Comparison of ENCODE assay signal across 8 mouse cellular contexts in the genomic region with DNA sequence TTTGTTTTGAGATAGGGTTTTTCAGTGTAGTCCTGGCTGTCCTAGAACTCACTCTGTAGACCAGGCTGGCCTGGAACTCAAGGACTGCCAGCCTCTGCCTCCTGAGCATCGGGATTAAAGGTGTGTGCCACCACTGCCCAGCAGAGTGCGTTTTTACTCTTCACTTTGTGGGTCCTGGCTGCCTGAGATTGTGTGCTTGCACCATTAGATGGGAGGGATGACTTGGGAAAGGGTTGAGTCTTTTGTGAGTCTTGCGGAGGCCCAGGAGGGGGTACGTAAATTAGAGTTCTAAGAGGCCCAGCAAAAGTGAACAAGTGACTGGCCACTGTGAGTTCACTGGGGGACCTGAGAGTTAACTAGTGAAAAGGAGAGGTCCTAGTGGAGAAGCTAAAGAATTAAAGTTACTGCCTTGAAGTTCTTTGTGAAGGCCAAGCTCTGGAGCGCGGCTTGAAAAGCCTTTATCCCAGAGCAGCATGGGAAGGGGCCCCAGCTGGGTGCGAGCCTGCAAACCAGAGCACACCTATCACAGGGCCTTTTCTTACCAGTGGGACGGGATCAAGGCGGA. TPM values are rescaled to one million over a fixed set of nuclear protein-coding genes. Genes with fewer than 3 reads are reported as not detected.
DNase-seq lines count a peak whose midpoint lies in the region; ATAC-seq and TF ChIP-seq lines count a peak whose summit lies in the region.

No protein-coding gene starts in this region.

- H3K36me3 ChIP-seq in testis, adult 2 months (ENCODE audit: control insufficient read depth, insufficient read depth, low read length), result peaks cover 9% of the 10 kb centered on the region
- no peaks in the 10 kb centered on the region for H3K36me3 ChIP-seq in intestine, embryonic 16.5 days (ENCODE audit: control insufficient read depth, insufficient read depth, low read length)
- H3K36me3 ChIP-seq in neural tube, embryonic 12.5 days, result peaks cover 8% of the 10 kb centered on the region; the same call in 1 of the 2 replicates

- peak overlapping the region; percentile 96 for H3K4me3 ChIP-seq in testis, adult 2 months (ENCODE audit: control insufficient read depth, low read depth, low read length)
- peak overlapping the region; percentile 81 for H3K4me3 ChIP-seq in intestine, embryonic 16.5 days (ENCODE audit: low read length)
- peak overlapping the region; percentile 83 for H3K4me3 ChIP-seq in neural tube, embryonic 12.5 days

- no peak for TF ChIP-seq CTCF in testis, adult 2 months (IDR thresholded peaks at IDR 0.05; ENCODE audit: control insufficient read depth, insufficient read depth, insufficient replicate concordance, low read depth, low read length)

- H3K9ac ChIP-seq in intestine, embryonic 16.5 days (ENCODE audit: low read depth, low read length), result peak overlapping the region; percentile 74
- H3K9ac ChIP-seq in neural tube, embryonic 12.5 days, result peak overlapping the region; percentile 64

- DNase-seq in embryo, embryonic 11 days, result peak; percentile 86
- DNase-seq in embryo, embryonic 10.5 days (ENCODE audit: low spot score), result no peak
- DNase-seq in testis, postnatal 10 days (ENCODE audit: low spot score), result no peak
- no peak for DNase-seq in gastrocnemius, adult 18-20 months (ENCODE audit: low spot score)
- DNase-seq in kidney, postnatal 25 days, result no peak

- no peaks in the 10 kb centered on the region for H3K9me3 ChIP-seq in intestine, embryonic 16.5 days (ENCODE audit: control insufficient read depth, low read length)
- no peaks in the 10 kb centered on the region for H3K9me3 ChIP-seq in neural tube, embryonic 12.5 days

- 5% methylated on average over 9 of the region's 9 CpGs for WGBS in intestine, embryonic 16.5 days
- 6% methylated on average over 9 of the region's 9 CpGs for WGBS in neural tube, embryonic 12.5 days

- H3K27me3 ChIP-seq in testis, adult 2 months (ENCODE audit: control insufficient read depth, insufficient read depth, low read length), result no peaks in the 10 kb centered on the region
- no peaks in the 10 kb centered on the region for H3K27me3 ChIP-seq in intestine, embryonic 16.5 days (replicated peaks; ENCODE audit: control insufficient read depth, insufficient read depth, low read length)
- H3K27me3 ChIP-seq in neural tube, embryonic 12.5 days (replicated peaks), result no peaks in the 10 kb centered on the region

- peak overlapping the region; percentile 99 for H3K27ac ChIP-seq in testis, adult 2 months (ENCODE audit: control insufficient read depth, insufficient read depth, low read depth, low read length)
- peak overlapping the region; percentile 95 for H3K27ac ChIP-seq in intestine, embryonic 16.5 days (ENCODE audit: low read length)
- H3K27ac ChIP-seq in neural tube, embryonic 12.5 days, result peak overlapping the region; percentile 85

- no peak for TF ChIP-seq POLR2A in testis, adult 2 months (IDR thresholded peaks at IDR 0.05; ENCODE audit: control insufficient read depth, low read depth, low read length)

- ATAC-seq in intestine, embryonic 16.5 days, result peak; percentile 86
- peak; percentile 38; the same call in 1 of the 2 replicates for ATAC-seq in neural tube, embryonic 12.5 days (ENCODE audit: low FRiP score, low read depth)

- peak overlapping the region; percentile 65 for H3K4me2 ChIP-seq in intestine, embryonic 16.5 days (ENCODE audit: low read depth, low read length)
- H3K4me2 ChIP-seq in neural tube, embryonic 12.5 days (replicated peaks), result peak overlapping the region; percentile 73

- H3K4me1 ChIP-seq in testis, adult 2 months (ENCODE audit: control insufficient read depth, insufficient read depth, low read length), result peaks cover 18% of the 10 kb centered on the region
- peaks cover 13% of the 10 kb centered on the region for H3K4me1 ChIP-seq in intestine, embryonic 16.5 days (ENCODE audit: control insufficient read depth, insufficient read depth, low read length)
- H3K4me1 ChIP-seq in neural tube, embryonic 12.5 days, result peaks cover 22% of the 10 kb centered on the region

RNA-seq across cellular contexts. Expression of gene Carm1, which starts 1.3 kb away (rescaled TPM):
- polyA plus RNA-seq in testis, adult 2 months (2012; rRNA removed), result 240 and 245 TPM in 2 replicates
- polyA plus RNA-seq in intestine, embryonic 16.5 days (2015; fragmentation: Nextera tagmentation; extraction: Ambion mirVana), result 14.3 and 15.1 TPM in 2 replicates
- 64.4 and 77.4 TPM in 2 replicates for polyA plus RNA-seq in neural tube, embryonic 12.5 days (2016; fragmentation: Nextera tagmentation; extraction: Ambion mirVana)
- 10 to 100 TPM; 55.5 to 66.5 TPM for total RNA-seq in gastrocnemius, adult 18-20 months (2021)

RNA-seq across cellular contexts. Expression of gene AB124611, which starts 19.5 kb away (rescaled TPM):
- 0.17 and 0.23 TPM in 2 replicates for polyA plus RNA-seq in testis, adult 2 months (2012; rRNA removed)
- polyA plus RNA-seq in intestine, embryonic 16.5 days (2015; fragmentation: Nextera tagmentation; extraction: Ambion mirVana), result 2.1 and 3.2 TPM in 2 replicates
- 4.5 and 4.7 TPM in 2 replicates for polyA plus RNA-seq in neural tube, embryonic 12.5 days (2016; fragmentation: Nextera tagmentation; extraction: Ambion mirVana)
- total RNA-seq in gastrocnemius, adult 18-20 months (2021), result under 1 TPM; 0.30 to 0.50 TPM

RNA-seq across cellular contexts. Expression of gene Tmed1, which starts 35.4 kb away (rescaled TPM):
- polyA plus RNA-seq in testis, adult 2 months (2012; rRNA removed), result 21.3 and 22.4 TPM in 2 replicates
- 72.6 and 79.7 TPM in 2 replicates for polyA plus RNA-seq in intestine, embryonic 16.5 days (2015; fragmentation: Nextera tagmentation; extraction: Ambion mirVana)
- 67.3 and 69.1 TPM in 2 replicates for polyA plus RNA-seq in neural tube, embryonic 12.5 days (2016; fragmentation: Nextera tagmentation; extraction: Ambion mirVana)
- 10 to 100 TPM; 31.6 to 32.7 TPM for total RNA-seq in gastrocnemius, adult 18-20 months (2021)

RNA-seq across cellular contexts. Expression of gene Timm29, which starts 47.1 kb away (rescaled TPM):
- polyA plus RNA-seq in testis, adult 2 months (2012; rRNA removed), result 16.5 and 17.0 TPM in 2 replicates
- polyA plus RNA-seq in intestine, embryonic 16.5 days (2015; fragmentation: Nextera tagmentation; extraction: Ambion mirVana), result 22.0 and 23.5 TPM in 2 replicates
- polyA plus RNA-seq in neural tube, embryonic 12.5 days (2016; fragmentation: Nextera tagmentation; extraction: Ambion mirVana), result 58.2 and 62.4 TPM in 2 replicates
- total RNA-seq in gastrocnemius, adult 18-20 months (2021), result 10 to 100 TPM; 45.7 to 46.6 TPM

RNA-seq across cellular contexts. Expression of gene Yipf2, which starts 47.2 kb away (rescaled TPM):
- 33.8 and 35.6 TPM in 2 replicates for polyA plus RNA-seq in testis, adult 2 months (2012; rRNA removed)
- 34.0 and 34.7 TPM in 2 replicates for polyA plus RNA-seq in intestine, embryonic 16.5 days (2015; fragmentation: Nextera tagmentation; extraction: Ambion mirVana)
- polyA plus RNA-seq in neural tube, embryonic 12.5 days (2016; fragmentation: Nextera tagmentation; extraction: Ambion mirVana), result 22.0 and 22.1 TPM in 2 replicates
- 1 to 10 TPM; 5.3 to 5.6 TPM for total RNA-seq in gastrocnemius, adult 18-20 months (2021)
